Mouse (Mus musculus): ENCODE measurements at regions not wholly inside any gene's neighbourhood (a gene's known extent, or its start where the extent isn't known, plus 50 kb on each side); places are given as distances from the start of the nearest gene placed in this dataset.
A peak's percentile ranks its signal among the peaks of the same experiment; 100 is the strongest.

GRCm38 (mm10) chr19:21214253-21214652 lies 57.8 kb upstream of the Zfand5 start:
- DNase-seq: no peak

GRCm38 (mm10) chr19:21193461-21193860 lies 78.6 kb upstream of the Zfand5 start:
- no peak for DNase-seq

DNA sequence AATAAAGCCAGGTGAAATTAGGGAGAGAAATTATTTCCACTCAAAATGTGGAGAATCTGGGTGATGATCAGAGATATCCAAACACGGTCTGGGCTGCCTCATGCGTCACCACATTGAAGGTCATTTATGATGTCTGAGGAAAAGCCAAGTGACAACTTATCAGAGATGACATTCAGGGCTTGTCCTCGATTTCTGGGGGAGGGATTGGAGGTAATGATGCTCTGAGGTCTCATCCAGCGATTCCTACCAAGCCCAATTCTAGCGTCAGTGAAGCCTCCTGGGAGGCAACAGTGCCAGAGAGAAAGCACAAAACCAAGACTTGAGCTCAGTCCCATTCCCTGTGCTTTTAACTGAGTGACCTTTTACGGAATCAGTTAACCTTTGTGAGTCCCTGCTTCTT lies 79.5 kb upstream of the Zfand5 start:
- no peak for DNase-seq

- DNase-seq: no peak
These were observed 82.9 kb upstream of the Zfand5 start for GRCm38 (mm10) chr19:21189216-21189615.

- DNase-seq: no peak
These were observed 85.4 kb upstream of the Zfand5 start for GRCm38 (mm10) chr19:21186656-21187055.

DNA sequence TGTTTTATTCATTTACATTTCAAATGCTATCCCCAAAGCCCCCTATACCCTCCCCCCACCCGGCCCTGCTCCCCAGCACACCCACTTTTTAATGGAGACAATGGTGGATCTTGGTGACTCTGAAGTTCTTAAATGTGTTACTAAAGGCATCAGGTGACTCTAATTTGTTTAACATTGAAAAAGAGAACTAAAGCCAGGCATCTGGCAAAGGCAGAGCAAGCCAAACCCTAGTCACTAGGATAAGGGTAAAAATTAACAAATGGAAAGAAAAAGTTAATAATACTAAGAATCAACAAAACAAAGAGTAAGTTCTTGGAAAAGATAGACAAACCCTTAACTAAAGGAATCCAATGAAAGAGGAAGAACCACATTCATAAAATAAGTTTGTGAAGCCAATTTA lies 86.1 kb upstream of the Zfand5 start:
- DNase-seq: no peak

DNA sequence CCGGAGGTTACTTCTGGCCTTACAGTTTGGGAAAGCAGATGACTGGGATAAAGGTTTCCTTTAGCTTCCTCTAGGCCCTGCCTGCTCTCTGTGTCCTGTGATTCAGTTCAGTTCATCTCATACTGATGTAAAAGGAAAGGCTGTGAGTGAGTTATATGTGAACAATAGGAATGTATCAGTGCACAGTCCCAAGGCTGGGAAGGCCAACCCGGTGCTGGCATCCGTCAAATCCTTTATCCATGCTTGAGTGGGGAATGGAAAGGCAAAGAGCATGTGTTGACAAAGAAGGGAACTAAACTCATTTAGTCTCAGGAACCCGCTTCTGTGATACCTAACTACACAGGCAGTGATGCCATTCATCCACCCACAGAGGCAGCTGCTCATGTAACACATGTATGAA lies 89.0 kb upstream of the Zfand5 start:
- DNase-seq: no peak

DNA sequence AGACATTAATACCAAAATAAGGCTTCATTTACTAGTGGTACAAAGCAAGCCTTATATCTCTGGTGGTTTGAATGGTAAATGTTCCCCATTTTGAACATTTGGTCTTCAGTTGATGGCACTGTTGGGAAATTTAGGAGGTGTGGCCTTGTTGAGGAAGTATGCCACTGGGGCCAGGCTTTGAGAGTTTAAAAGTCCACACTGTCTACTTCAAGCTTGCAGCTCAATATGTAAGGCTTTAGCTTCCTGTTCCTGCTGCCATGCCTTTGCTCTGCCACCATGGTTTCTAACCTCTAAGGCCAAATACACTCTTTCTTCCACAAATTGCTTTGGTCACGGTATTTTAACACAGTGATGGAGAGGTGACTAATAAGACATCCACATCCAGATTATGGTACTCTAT lies 92.2 kb upstream of the Zfand5 start:
- no peak for DNase-seq

GRCm38 (mm10) chr19:21175426-21175831 lies 96.6 kb upstream of the Zfand5 start:
- DNase-seq: peak in 1 of 2 experiments; percentile 38

DNA sequence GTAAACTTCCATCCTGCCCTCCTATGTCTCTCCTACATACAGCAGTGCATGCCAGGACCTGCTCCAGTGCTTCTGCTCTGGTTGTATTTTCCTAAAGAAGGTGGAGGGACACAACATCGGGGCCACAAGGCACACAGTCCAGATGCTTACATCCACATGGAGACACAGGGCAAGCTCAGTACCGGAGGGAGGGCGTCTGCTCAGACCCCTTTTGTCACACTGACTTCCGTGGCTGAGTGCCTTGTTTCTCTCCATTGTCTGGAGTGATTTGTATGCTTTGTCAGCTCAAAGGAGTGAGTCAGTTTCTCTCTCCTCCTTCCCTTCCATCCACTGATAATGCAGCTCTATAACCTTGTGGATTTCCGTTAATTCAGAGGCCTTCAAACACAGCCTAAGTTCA lies 97.4 kb upstream of the Zfand5 start:
- no peak for DNase-seq

- peak; percentile 20 to 32 for DNase-seq
These were observed 98.1 kb upstream of the Zfand5 start for GRCm38 (mm10) chr19:21173896-21174483.

DNA sequence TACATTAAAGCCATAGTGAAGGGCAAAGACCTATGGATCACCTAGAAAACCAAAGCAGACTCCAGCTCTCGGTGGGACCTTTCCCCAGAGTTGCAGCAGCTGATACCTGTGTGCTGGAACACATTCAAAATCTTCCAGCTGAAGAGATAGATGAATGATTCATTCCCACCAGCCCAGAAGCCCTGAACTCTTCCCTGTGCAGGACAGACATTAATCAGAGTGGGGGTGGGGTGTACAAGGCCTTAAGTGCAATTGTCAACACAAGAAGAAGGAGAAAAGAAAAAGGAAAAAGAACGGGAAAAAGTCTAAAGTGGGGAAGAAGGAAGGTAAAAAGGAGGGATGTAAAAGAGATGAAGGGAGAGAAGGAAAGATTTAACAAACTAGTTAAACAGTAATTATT lies 100.9 kb upstream of the Zfand5 start:
- DNase-seq: no peak

- DNase-seq: no peak
These were observed 101.3 kb upstream of the Zfand5 start for GRCm38 (mm10) chr19:21170785-21171184.

DNA sequence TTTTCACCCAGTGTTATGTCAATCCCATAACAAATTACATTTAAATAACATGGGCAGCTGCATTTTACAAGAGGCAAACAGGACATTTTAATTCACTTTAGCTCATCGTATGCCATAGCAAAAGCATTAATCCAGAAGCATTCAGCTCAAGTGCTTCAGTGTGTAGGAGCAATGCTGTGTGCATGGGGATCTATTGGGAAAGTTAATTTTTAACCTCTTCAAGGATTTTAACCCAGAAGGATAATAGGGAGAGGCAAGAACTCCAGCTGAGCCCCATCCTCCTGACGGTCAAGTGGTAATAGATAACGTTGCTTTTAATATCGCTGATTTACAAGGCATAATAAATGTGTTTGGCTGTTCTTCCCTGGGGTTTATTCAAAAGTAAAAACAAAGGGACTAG lies 105.1 kb upstream of the Zfand5 start:
- no peak for DNase-seq

- no peak for DNase-seq
These were observed 105.6 kb upstream of the Zfand5 start for GRCm38 (mm10) chr19:21166465-21166860.

GRCm38 (mm10) chr19:21165763-21166464 lies 106.2 kb upstream of the Zfand5 start:
- DNase-seq: no peak

- DNase-seq: no peak
These were observed 108.1 kb upstream of the Zfand5 start for GRCm38 (mm10) chr19:21163978-21164377.

DNA sequence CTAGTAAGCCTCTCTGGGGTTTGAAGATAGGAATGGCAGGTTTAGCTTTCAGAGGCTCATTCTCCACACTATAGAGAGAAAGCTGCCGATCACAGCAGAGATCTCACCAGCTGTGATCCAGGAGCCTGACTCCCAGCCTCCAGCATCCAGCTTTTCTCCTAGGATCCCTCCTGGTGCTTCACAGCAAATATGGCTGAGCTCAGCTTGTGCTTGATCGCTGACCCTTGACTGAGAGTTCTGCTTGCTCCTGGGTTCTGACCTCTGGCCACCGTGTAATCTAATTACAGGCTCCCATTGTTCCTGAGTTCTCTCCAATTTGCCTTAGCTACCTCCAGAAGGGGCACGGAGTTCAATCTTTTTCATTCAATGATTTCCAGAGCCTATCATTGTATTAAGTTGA lies 111.1 kb upstream of the Zfand5 start:
- peak; percentile 71 to 87 for DNase-seq

- DNase-seq: peak; percentile 25 to 61
These were observed 112.6 kb upstream of the Zfand5 start for GRCm38 (mm10) chr19:21159189-21160137.

- no peak for DNase-seq
These were observed 117.9 kb upstream of the Zfand5 start for GRCm38 (mm10) chr19:21154162-21154561.

DNA sequence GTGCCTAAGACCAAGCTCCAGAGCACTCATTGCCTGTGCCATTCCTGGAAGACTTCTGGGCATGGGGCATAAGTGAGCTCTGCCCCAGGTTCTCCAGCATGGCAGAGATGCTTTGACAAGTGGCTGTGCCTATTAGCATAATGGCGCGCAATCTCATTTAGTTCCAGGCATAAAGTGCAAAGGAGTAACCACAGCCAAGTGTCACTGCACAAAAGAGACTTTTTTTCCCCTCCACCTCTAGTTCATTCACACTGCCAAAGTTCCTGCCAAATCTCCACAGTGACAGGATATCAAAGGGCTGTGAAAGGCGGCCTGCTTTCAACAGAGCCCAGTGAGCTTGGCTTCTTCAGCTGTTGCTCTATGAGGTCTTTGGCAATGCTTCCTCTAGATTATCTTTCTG lies 120.1 kb upstream of the Zfand5 start:
- DNase-seq: no peak

GRCm38 (mm10) chr19:21150849-21151248 lies 121.2 kb upstream of the Zfand5 start:
- no peak for DNase-seq

- no peak for DNase-seq
These were observed 121.8 kb upstream of the Zfand5 start for GRCm38 (mm10) chr19:21150241-21150640.
